Mouse (Mus musculus): Measurements from ENCODE around the gene Trim60. TPM values are rescaled to one million over a fixed set of nuclear protein-coding genes. Genes with fewer than 3 reads are reported as not detected.

Gene Trim60
- not detected in 2 replicates for polyA plus RNA-seq (2014; fragmentation: Nextera tagmentation; extraction: Ambion mirVana)

- Histone ChIP-seq H3K9ac (ENCODE audit: low read depth, low read length) (no peak within 1 kb of the TSS), H3K36me3 (ENCODE audit: control insufficient read depth, insufficient read depth, low read length) (no peaks in the 10 kb centered on the region), H3K4me3 (ENCODE audit: low read depth, low read length) (no peak within 1 kb of the TSS), H3K9me3 (replicated peaks; ENCODE audit: control insufficient read depth, low read length) (no peaks in the 10 kb centered on the region), H3K4me2 (no peak within 1 kb of the TSS), H3K27ac (ENCODE audit: low read depth, low read length) (no peak within 1 kb of the TSS), H3K4me1 (ENCODE audit: control insufficient read depth, insufficient read depth, low read length) (no peaks in the 10 kb centered on the region), H3K27me3 (ENCODE audit: control insufficient read depth, insufficient read depth, low read length) (no peaks in the 10 kb centered on the region)
- ATAC-seq (replicated peaks; ENCODE audit: insufficient number of reproducible peaks, low FRiP score, low TSS enrichment), result no peak
- 85% methylated on average over 8 of the region's 8 CpGs for WGBS (ENCODE audit: insufficient replicate concordance)
Observed at GRCm38 (mm10) chr8:65018423-65018822, at the start of gene Trim60, which contains the start of gene Trim61. TSS of gene Trim60 (minus strand) at chr8:65018584. TSS of gene Trim61 (minus strand) at chr8:65018523.

- Histone ChIP-seq H3K4me1 (ENCODE audit: control insufficient read depth, insufficient read depth, low read length) (no peaks in the 10 kb centered on the region), H3K36me3 (ENCODE audit: control insufficient read depth, insufficient read depth, low read length) (no peaks in the 10 kb centered on the region), H3K9ac (ENCODE audit: low read depth, low read length) (no peak overlapping the region), H3K4me3 (ENCODE audit: low read depth, low read length) (no peak overlapping the region), H3K27me3 (ENCODE audit: control insufficient read depth, insufficient read depth, low read length) (no peaks in the 10 kb centered on the region), H3K27ac (ENCODE audit: low read depth, low read length) (no peak overlapping the region), H3K9me3 (replicated peaks; ENCODE audit: control insufficient read depth, low read length) (no peaks in the 10 kb centered on the region), H3K4me2 (no peak overlapping the region)
- no peak for ATAC-seq (replicated peaks; ENCODE audit: insufficient number of reproducible peaks, low FRiP score, low TSS enrichment)
- WGBS (ENCODE audit: insufficient replicate concordance), result 54% methylated on average over 10 of the region's 10 CpGs
Observed at GRCm38 (mm10) chr8:65067694-65068472, 49.5 kb upstream of the Trim60 start.

- no peak for ATAC-seq (replicated peaks; ENCODE audit: insufficient number of reproducible peaks, low FRiP score, low TSS enrichment)
- no peaks in the 10 kb centered on the region for H3K9me3 ChIP-seq (replicated peaks; ENCODE audit: control insufficient read depth, low read length)
- no peak overlapping the region for H3K9ac ChIP-seq (ENCODE audit: low read depth, low read length)
- H3K4me2 ChIP-seq, result no peak overlapping the region
- no peaks in the 10 kb centered on the region for H3K4me1 ChIP-seq (ENCODE audit: control insufficient read depth, insufficient read depth, low read length)
- WGBS (ENCODE audit: insufficient replicate concordance), result 93% methylated on average over 4 of the region's 4 CpGs
- no peak overlapping the region for H3K27ac ChIP-seq (ENCODE audit: low read depth, low read length)
- H3K27me3 ChIP-seq (ENCODE audit: control insufficient read depth, insufficient read depth, low read length), result no peaks in the 10 kb centered on the region
- no peak overlapping the region for H3K4me3 ChIP-seq (ENCODE audit: low read depth, low read length)
- H3K36me3 ChIP-seq (ENCODE audit: control insufficient read depth, insufficient read depth, low read length), result no peaks in the 10 kb centered on the region
Observed at GRCm38 (mm10) chr8:65067031-65067430, 48.6 kb upstream of the Trim60 start.

GRCm38 (mm10) chr8:65065622-65066021, 47.2 kb upstream of the Trim60 start:
- 87% methylated on average over 3 of the region's 3 CpGs for WGBS (ENCODE audit: insufficient replicate concordance)
- no peaks in the 10 kb centered on the region for H3K27me3 ChIP-seq (ENCODE audit: control insufficient read depth, insufficient read depth, low read length)
- H3K27ac ChIP-seq (ENCODE audit: low read depth, low read length), result no peak overlapping the region
- ATAC-seq (replicated peaks; ENCODE audit: insufficient number of reproducible peaks, low FRiP score, low TSS enrichment), result no peak
- no peak overlapping the region for H3K9ac ChIP-seq (ENCODE audit: low read depth, low read length)
- H3K9me3 ChIP-seq (replicated peaks; ENCODE audit: control insufficient read depth, low read length), result no peaks in the 10 kb centered on the region
- no peaks in the 10 kb centered on the region for H3K36me3 ChIP-seq (ENCODE audit: control insufficient read depth, insufficient read depth, low read length)
- H3K4me3 ChIP-seq (ENCODE audit: low read depth, low read length), result no peak overlapping the region
- H3K4me1 ChIP-seq (ENCODE audit: control insufficient read depth, insufficient read depth, low read length), result no peaks in the 10 kb centered on the region
- H3K4me2 ChIP-seq, result no peak overlapping the region

GRCm38 (mm10) chr8:65064071-65064470, 45.7 kb upstream of the Trim60 start:
- no peak for ATAC-seq (replicated peaks; ENCODE audit: insufficient number of reproducible peaks, low FRiP score, low TSS enrichment)
- H3K9me3 ChIP-seq (replicated peaks; ENCODE audit: control insufficient read depth, low read length), result no peaks in the 10 kb centered on the region
- H3K27me3 ChIP-seq (ENCODE audit: control insufficient read depth, insufficient read depth, low read length), result no peaks in the 10 kb centered on the region
- H3K27ac ChIP-seq (ENCODE audit: low read depth, low read length), result no peak overlapping the region
- no peaks in the 10 kb centered on the region for H3K36me3 ChIP-seq (ENCODE audit: control insufficient read depth, insufficient read depth, low read length)
- no peak overlapping the region for H3K9ac ChIP-seq (ENCODE audit: low read depth, low read length)
- H3K4me3 ChIP-seq (ENCODE audit: low read depth, low read length), result no peak overlapping the region
- WGBS (ENCODE audit: insufficient replicate concordance), result 69% methylated on average over 2 of the region's 2 CpGs
- H3K4me2 ChIP-seq, result no peak overlapping the region
- no peaks in the 10 kb centered on the region for H3K4me1 ChIP-seq (ENCODE audit: control insufficient read depth, insufficient read depth, low read length)

GRCm38 (mm10) chr8:65062195-65062594, 43.8 kb upstream of the Trim60 start:
- 76% methylated on average over 4 of the region's 4 CpGs for WGBS (ENCODE audit: insufficient replicate concordance)
- no peak for ATAC-seq (replicated peaks; ENCODE audit: insufficient number of reproducible peaks, low FRiP score, low TSS enrichment)
- no peaks in the 10 kb centered on the region for H3K9me3 ChIP-seq (replicated peaks; ENCODE audit: control insufficient read depth, low read length)
- H3K27ac ChIP-seq (ENCODE audit: low read depth, low read length), result no peak overlapping the region
- H3K36me3 ChIP-seq (ENCODE audit: control insufficient read depth, insufficient read depth, low read length), result no peaks in the 10 kb centered on the region
- no peak overlapping the region for H3K4me2 ChIP-seq
- H3K4me3 ChIP-seq (ENCODE audit: low read depth, low read length), result no peak overlapping the region
- H3K27me3 ChIP-seq (ENCODE audit: control insufficient read depth, insufficient read depth, low read length), result no peaks in the 10 kb centered on the region
- no peaks in the 10 kb centered on the region for H3K4me1 ChIP-seq (ENCODE audit: control insufficient read depth, insufficient read depth, low read length)
- H3K9ac ChIP-seq (ENCODE audit: low read depth, low read length), result no peak overlapping the region

GRCm38 (mm10) chr8:65056722-65057121, 38.3 kb upstream of the Trim60 start:
- no peak for ATAC-seq (replicated peaks; ENCODE audit: insufficient number of reproducible peaks, low FRiP score, low TSS enrichment)
- Histone ChIP-seq H3K4me1 (ENCODE audit: control insufficient read depth, insufficient read depth, low read length) (no peaks in the 10 kb centered on the region), H3K4me2 (no peak overlapping the region), H3K9me3 (replicated peaks; ENCODE audit: control insufficient read depth, low read length) (no peaks in the 10 kb centered on the region), H3K27me3 (ENCODE audit: control insufficient read depth, insufficient read depth, low read length) (no peaks in the 10 kb centered on the region), H3K9ac (ENCODE audit: low read depth, low read length) (no peak overlapping the region), H3K4me3 (ENCODE audit: low read depth, low read length) (no peak overlapping the region), H3K27ac (ENCODE audit: low read depth, low read length) (no peak overlapping the region), H3K36me3 (ENCODE audit: control insufficient read depth, insufficient read depth, low read length) (no peaks in the 10 kb centered on the region)
- WGBS (ENCODE audit: insufficient replicate concordance), result 80% methylated on average over 4 of the region's 4 CpGs

- WGBS (ENCODE audit: insufficient replicate concordance), result 77% methylated on average over 5 of the region's 5 CpGs
- no peaks in the 10 kb centered on the region for H3K9me3 ChIP-seq (replicated peaks; ENCODE audit: control insufficient read depth, low read length)
Observed at GRCm38 (mm10) chr8:65053968-65054367, 35.6 kb upstream of the Trim60 start.

GRCm38 (mm10) chr8:65053554-65053953, 35.2 kb upstream of the Trim60 start:
- Histone ChIP-seq H3K27ac (ENCODE audit: low read depth, low read length) (no peak overlapping the region), H3K4me3 (ENCODE audit: low read depth, low read length) (no peak overlapping the region), H3K36me3 (ENCODE audit: control insufficient read depth, insufficient read depth, low read length) (no peaks in the 10 kb centered on the region), H3K4me1 (ENCODE audit: control insufficient read depth, insufficient read depth, low read length) (no peaks in the 10 kb centered on the region), H3K9me3 (replicated peaks; ENCODE audit: control insufficient read depth, low read length) (no peaks in the 10 kb centered on the region), H3K27me3 (ENCODE audit: control insufficient read depth, insufficient read depth, low read length) (no peaks in the 10 kb centered on the region), H3K4me2 (no peak overlapping the region), H3K9ac (ENCODE audit: low read depth, low read length) (no peak overlapping the region)
- no peak for ATAC-seq (replicated peaks; ENCODE audit: insufficient number of reproducible peaks, low FRiP score, low TSS enrichment)
- 90% methylated on average over 3 of the region's 3 CpGs for WGBS (ENCODE audit: insufficient replicate concordance)

More at GRCm38 (mm10) chr8:65053968-65054367, 35.6 kb upstream of the Trim60 start:
- Histone ChIP-seq H3K36me3 (ENCODE audit: control insufficient read depth, insufficient read depth, low read length) (no peaks in the 10 kb centered on the region), H3K9ac (ENCODE audit: low read depth, low read length) (no peak overlapping the region), H3K27ac (ENCODE audit: low read depth, low read length) (no peak overlapping the region), H3K27me3 (ENCODE audit: control insufficient read depth, insufficient read depth, low read length) (no peaks in the 10 kb centered on the region), H3K4me1 (ENCODE audit: control insufficient read depth, insufficient read depth, low read length) (no peaks in the 10 kb centered on the region), H3K4me3 (ENCODE audit: low read depth, low read length) (no peak overlapping the region), H3K4me2 (no peak overlapping the region)
- ATAC-seq (replicated peaks; ENCODE audit: insufficient number of reproducible peaks, low FRiP score, low TSS enrichment), result no peak

Measured in heart, embryonic 11.5 days (tissue).